Mouse (Mus musculus): ENCODE data around the gene Dtnbp1. TPM values are rescaled to one million over a fixed set of nuclear protein-coding genes. Genes with fewer than 3 reads are reported as not detected.

The Dtnbp1 gene
- polyA plus RNA-seq (2015; fragmentation: Nextera tagmentation; extraction: Ambion mirVana): 128 and 133 TPM in 2 replicates

- peak within 1 kb of the TSS; percentile 94 for H3K4me3 ChIP-seq (ENCODE audit: low read length)
- peak within 1 kb of the TSS; percentile 67 for H3K4me2 ChIP-seq (ENCODE audit: low read length)
- peak within 1 kb of the TSS; percentile 84 for H3K27ac ChIP-seq (ENCODE audit: low read depth, low read length)
- H3K36me3 ChIP-seq (ENCODE audit: control insufficient read depth, insufficient read depth, low read length): no peaks in the 10 kb centered on the region
- H3K27me3 ChIP-seq (replicated peaks; ENCODE audit: control insufficient read depth, insufficient read depth, low read length): no peaks in the 10 kb centered on the region
- ATAC-seq: peak; percentile 89
- H3K4me1 ChIP-seq (ENCODE audit: control insufficient read depth, insufficient read depth, low read depth, low read length): peaks cover 17% of the 10 kb centered on the region
- WGBS: under 1% methylated on average over 27 of the region's 68 CpGs
- H3K9ac ChIP-seq (ENCODE audit: low read depth, low read length): peak within 1 kb of the TSS; percentile 87
- H3K9me3 ChIP-seq (ENCODE audit: control insufficient read depth, low read length): no peaks in the 10 kb centered on the region
Measured at GRCm38 (mm10) chr13:45001911-45002615, at the start of gene Dtnbp1. Gene Dtnbp1 (minus strand): TSS chr13:45002147.

- Histone ChIP-seq H3K9ac (ENCODE audit: low read depth, low read length) (no peak overlapping the region), H3K9me3 (ENCODE audit: control insufficient read depth, low read length) (no peaks in the 10 kb centered on the region), H3K4me2 (ENCODE audit: low read length) (no peak overlapping the region), H3K27me3 (replicated peaks; ENCODE audit: control insufficient read depth, insufficient read depth, low read length) (no peaks in the 10 kb centered on the region), H3K4me1 (ENCODE audit: control insufficient read depth, insufficient read depth, low read depth, low read length) (no peaks in the 10 kb centered on the region), H3K27ac (ENCODE audit: low read depth, low read length) (no peak overlapping the region), H3K4me3 (ENCODE audit: low read length) (no peak overlapping the region), H3K36me3 (ENCODE audit: control insufficient read depth, insufficient read depth, low read length) (no peaks in the 10 kb centered on the region)
- 67% methylated on average over 7 of the region's 7 CpGs for WGBS
- no peak for ATAC-seq
Measured at GRCm38 (mm10) chr13:45049261-45050020, 47.5 kb upstream of the Dtnbp1 start.

GRCm38 (mm10) chr13:45043466-45043865 lies 41.5 kb upstream of the Dtnbp1 start:
- H3K4me1 ChIP-seq (ENCODE audit: control insufficient read depth, insufficient read depth, low read depth, low read length): no peaks in the 10 kb centered on the region
- H3K9ac ChIP-seq (ENCODE audit: low read depth, low read length): no peak overlapping the region
- no peak overlapping the region for H3K4me2 ChIP-seq (ENCODE audit: low read length)
- 90% methylated on average over 3 of the region's 3 CpGs for whole genome bisulfite sequencing
- H3K4me3 ChIP-seq (ENCODE audit: low read length): no peak overlapping the region
- no peaks in the 10 kb centered on the region for H3K27me3 ChIP-seq (replicated peaks; ENCODE audit: control insufficient read depth, insufficient read depth, low read length)
- ATAC-seq: no peak
- no peaks in the 10 kb centered on the region for H3K9me3 ChIP-seq (ENCODE audit: control insufficient read depth, low read length)
- H3K36me3 ChIP-seq (ENCODE audit: control insufficient read depth, insufficient read depth, low read length): no peaks in the 10 kb centered on the region
- no peak overlapping the region for H3K27ac ChIP-seq (ENCODE audit: low read depth, low read length)

GRCm38 (mm10) chr13:45040741-45041140 lies 38.8 kb upstream of the Dtnbp1 start:
- no peak overlapping the region for H3K4me3 ChIP-seq (ENCODE audit: low read length)
- 76% methylated on average over 7 of the region's 7 CpGs for WGBS

GRCm38 (mm10) chr13:45040195-45040594 lies 38.2 kb upstream of the Dtnbp1 start:
- Histone ChIP-seq H3K4me1 (ENCODE audit: control insufficient read depth, insufficient read depth, low read depth, low read length) (no peaks in the 10 kb centered on the region), H3K27me3 (replicated peaks; ENCODE audit: control insufficient read depth, insufficient read depth, low read length) (no peaks in the 10 kb centered on the region)

More at GRCm38 (mm10) chr13:45040741-45041140, 38.8 kb upstream of the Dtnbp1 start:
- H3K9me3 ChIP-seq (ENCODE audit: control insufficient read depth, low read length): no peaks in the 10 kb centered on the region
- H3K4me2 ChIP-seq (ENCODE audit: low read length): no peak overlapping the region
- no peak overlapping the region for H3K27ac ChIP-seq (ENCODE audit: low read depth, low read length)
- H3K9ac ChIP-seq (ENCODE audit: low read depth, low read length): no peak overlapping the region
- H3K36me3 ChIP-seq (ENCODE audit: control insufficient read depth, insufficient read depth, low read length): no peaks in the 10 kb centered on the region
- no peaks in the 10 kb centered on the region for H3K27me3 ChIP-seq (replicated peaks; ENCODE audit: control insufficient read depth, insufficient read depth, low read length)
- no peak for ATAC-seq
- H3K4me1 ChIP-seq (ENCODE audit: control insufficient read depth, insufficient read depth, low read depth, low read length): no peaks in the 10 kb centered on the region

GRCm38 (mm10) chr13:45036417-45036816 lies 34.5 kb upstream of the Dtnbp1 start:
- Histone ChIP-seq H3K4me2 (ENCODE audit: low read length) (no peak overlapping the region), H3K4me3 (ENCODE audit: low read length) (no peak overlapping the region), H3K9ac (ENCODE audit: low read depth, low read length) (no peak overlapping the region), H3K27ac (ENCODE audit: low read depth, low read length) (no peak overlapping the region), H3K36me3 (ENCODE audit: control insufficient read depth, insufficient read depth, low read length) (no peaks in the 10 kb centered on the region), H3K9me3 (ENCODE audit: control insufficient read depth, low read length) (no peaks in the 10 kb centered on the region), H3K4me1 (ENCODE audit: control insufficient read depth, insufficient read depth, low read depth, low read length) (no peaks in the 10 kb centered on the region), H3K27me3 (replicated peaks; ENCODE audit: control insufficient read depth, insufficient read depth, low read length) (no peaks in the 10 kb centered on the region)
- ATAC-seq: no peak
- 80% methylated on average over 4 of the region's 4 CpGs for WGBS

More at GRCm38 (mm10) chr13:45040195-45040594, 38.2 kb upstream of the Dtnbp1 start:
- Histone ChIP-seq H3K9ac (ENCODE audit: low read depth, low read length) (no peak overlapping the region), H3K9me3 (ENCODE audit: control insufficient read depth, low read length) (no peaks in the 10 kb centered on the region), H3K27ac (ENCODE audit: low read depth, low read length) (no peak overlapping the region), H3K36me3 (ENCODE audit: control insufficient read depth, insufficient read depth, low read length) (no peaks in the 10 kb centered on the region), H3K4me2 (ENCODE audit: low read length) (no peak overlapping the region), H3K4me3 (ENCODE audit: low read length) (no peak overlapping the region)
- 35% methylated on average over 4 of the region's 4 CpGs for WGBS
- no peak for ATAC-seq

GRCm38 (mm10) chr13:45034759-45035158 lies 32.8 kb upstream of the Dtnbp1 start:
- no peak overlapping the region for H3K4me2 ChIP-seq (ENCODE audit: low read length)
- H3K9ac ChIP-seq (ENCODE audit: low read depth, low read length): no peak overlapping the region
- H3K4me3 ChIP-seq (ENCODE audit: low read length): no peak overlapping the region
- H3K27ac ChIP-seq (ENCODE audit: low read depth, low read length): no peak overlapping the region
- no peaks in the 10 kb centered on the region for H3K36me3 ChIP-seq (ENCODE audit: control insufficient read depth, insufficient read depth, low read length)
- no peaks in the 10 kb centered on the region for H3K4me1 ChIP-seq (ENCODE audit: control insufficient read depth, insufficient read depth, low read depth, low read length)
- no peaks in the 10 kb centered on the region for H3K27me3 ChIP-seq (replicated peaks; ENCODE audit: control insufficient read depth, insufficient read depth, low read length)
- no peak for ATAC-seq
- H3K9me3 ChIP-seq (ENCODE audit: control insufficient read depth, low read length): no peaks in the 10 kb centered on the region
- 83% methylated on average over 7 of the region's 7 CpGs for WGBS

GRCm38 (mm10) chr13:45033360-45033759 lies 31.4 kb upstream of the Dtnbp1 start:
- Histone ChIP-seq H3K27me3 (replicated peaks; ENCODE audit: control insufficient read depth, insufficient read depth, low read length) (no peaks in the 10 kb centered on the region), H3K4me1 (ENCODE audit: control insufficient read depth, insufficient read depth, low read depth, low read length) (no peaks in the 10 kb centered on the region), H3K36me3 (ENCODE audit: control insufficient read depth, insufficient read depth, low read length) (no peaks in the 10 kb centered on the region), H3K4me3 (ENCODE audit: low read length) (no peak overlapping the region), H3K9me3 (ENCODE audit: control insufficient read depth, low read length) (no peaks in the 10 kb centered on the region), H3K27ac (ENCODE audit: low read depth, low read length) (no peak overlapping the region), H3K4me2 (ENCODE audit: low read length) (no peak overlapping the region), H3K9ac (ENCODE audit: low read depth, low read length) (no peak overlapping the region)
- no peak for ATAC-seq
- WGBS: 94% methylated on average over 10 of the region's 10 CpGs

- H3K36me3 ChIP-seq (ENCODE audit: control insufficient read depth, insufficient read depth, low read length): no peaks in the 10 kb centered on the region
- no peak overlapping the region for H3K4me3 ChIP-seq (ENCODE audit: low read length)
- H3K27me3 ChIP-seq (replicated peaks; ENCODE audit: control insufficient read depth, insufficient read depth, low read length): no peaks in the 10 kb centered on the region
- ATAC-seq: no peak
- H3K4me2 ChIP-seq (ENCODE audit: low read length): no peak overlapping the region
- no peaks in the 10 kb centered on the region for H3K4me1 ChIP-seq (ENCODE audit: control insufficient read depth, insufficient read depth, low read depth, low read length)
- H3K27ac ChIP-seq (ENCODE audit: low read depth, low read length): no peak overlapping the region
- H3K9ac ChIP-seq (ENCODE audit: low read depth, low read length): no peak overlapping the region
- WGBS: 92% methylated on average over 4 of the region's 4 CpGs
- H3K9me3 ChIP-seq (ENCODE audit: control insufficient read depth, low read length): no peaks in the 10 kb centered on the region
Measured at GRCm38 (mm10) chr13:45032484-45032883, 30.5 kb upstream of the Dtnbp1 start.
